Mouse (Mus musculus): ENCODE data around the gene Pptc7. TPM values are rescaled to one million over a fixed set of nuclear protein-coding genes. Genes with fewer than 3 reads are reported as not detected.

Gene Pptc7
- total RNA-seq, 1 experiment from 2014 or later: 33.3 TPM

GRCm38 (mm10) chr5:122372192-122372769 lies 88.1 kb downstream of the Pptc7 start, which contains the start of gene Fam216a:
Fam216a (minus strand) TSS chr5:122372364.
- ATAC-seq (replicated peaks; ENCODE audit: insufficient number of reproducible peaks, low FRiP score, low TSS enrichment, poor library complexity, severe bottlenecking): peak; percentile 98

- no peak for ATAC-seq (replicated peaks; ENCODE audit: insufficient number of reproducible peaks, low FRiP score, low TSS enrichment, poor library complexity, severe bottlenecking)
These were observed 88.7 kb downstream of the Pptc7 start for GRCm38 (mm10) chr5:122372878-122373277.

Other genes with a start within 250 kb of the Pptc7 start
- gene Cux2, start 234.3 kb upstream of the Pptc7 start, total RNA-seq (2017): not detected in 3 replicates
- not detected in 3 replicates for gene Myl2, start 183.4 kb upstream of the Pptc7 start, total RNA-seq (2017)
- 0.48 TPM in 1 of 3 replicates, not detected in the others for gene Ccdc63, start 143.5 kb upstream of the Pptc7 start, total RNA-seq (2017)
- 150 to 191 TPM (median 177 TPM) in 3 replicates for gene Ppp1cc, start 126.1 kb upstream of the Pptc7 start, total RNA-seq (2017)
- 25.7 to 39.4 TPM (median 30.3 TPM) in 3 replicates for gene Hvcn1, start 77.6 kb upstream of the Pptc7 start, total RNA-seq (2017)
- 1.1 to 4.4 TPM (median 2.0 TPM) in 3 replicates for gene Tctn1, start 19.9 kb upstream of the Pptc7 start, total RNA-seq (2017)
- gene Rad9b, start 69.9 kb downstream of the Pptc7 start, total RNA-seq (2017): 3.9 to 8.9 TPM (median 7.4 TPM) in 3 replicates
- 63.4 to 67.5 TPM (median 67.5 TPM) in 3 replicates for gene Vps29, start 70.0 kb downstream of the Pptc7 start, total RNA-seq (2017)
- gene Gpn3, start 87.5 kb downstream of the Pptc7 start, total RNA-seq (2017): 42.8 to 46.5 TPM (median 45.0 TPM) in 3 replicates
- gene Fam216a, start 88.0 kb downstream of the Pptc7 start, total RNA-seq (2017): 2.2 to 7.9 TPM (median 5.5 TPM) in 3 replicates
- gene Arpc3, start 107.5 kb downstream of the Pptc7 start, total RNA-seq (2017): 945 to 1,364 TPM (median 1,320 TPM) in 3 replicates
- gene Anapc7, start 137.3 kb downstream of the Pptc7 start, total RNA-seq (2017): 14.2 to 35.4 TPM (median 20.5 TPM) in 3 replicates
- gene Atp2a2, start 217.9 kb downstream of the Pptc7 start, total RNA-seq (2017): 84.0 to 111 TPM (median 86.3 TPM) in 3 replicates